Mouse (Mus musculus) limb, embryonic 13.5 days (tissue): ENCODE measurements around the gene 1700020L24Rik. TPM values are rescaled to one million over a fixed set of nuclear protein-coding genes. Genes with fewer than 3 reads are reported as not detected.

Experiments
- polyA plus RNA-seq: library from polyadenylated mRNA; unstranded; fragments of >200 nt; fragmentation: Nextera tagmentation; extraction: Ambion mirVana; gene quantifications from 2 replicates; pipeline ENCODE4 v1.2.1, GENCODE M21; 2015

The 1700020L24Rik gene
- polyA plus RNA-seq, 1 experiment from 2014 or later: 0.56 TPM

Other genes starting within 250 kb of the 1700020L24Rik start
- gene Slfn3, start 246.3 kb upstream of the 1700020L24Rik start, polyA plus RNA-seq: 0.65 and 0.68 TPM in 2 replicates
- gene Slfn14, start 151.0 kb upstream of the 1700020L24Rik start, polyA plus RNA-seq: 0.15 and 0.29 TPM in 2 replicates
- 51.6 and 57.8 TPM in 2 replicates for gene Ap2b1, start 138.7 kb upstream of the 1700020L24Rik start, polyA plus RNA-seq
- gene Pex12, start 135.1 kb upstream of the 1700020L24Rik start, polyA plus RNA-seq: 16.0 and 16.2 TPM in 2 replicates
- 3.7 and 4.1 TPM in 2 replicates for gene Rasl10b, start 28.5 kb upstream of the 1700020L24Rik start, polyA plus RNA-seq
- gene Gas2l2, start 8.2 kb upstream of the 1700020L24Rik start, polyA plus RNA-seq: not detected in 2 replicates
- 3.0 and 4.5 TPM in 2 replicates for gene Mmp28, start 25.4 kb downstream of the 1700020L24Rik start, polyA plus RNA-seq
- gene Taf15, start 35.4 kb downstream of the 1700020L24Rik start, polyA plus RNA-seq: 16.9 and 19.3 TPM in 2 replicates
- gene Heatr9, start 84.5 kb downstream of the 1700020L24Rik start, polyA plus RNA-seq: not detected in 2 replicates
- gene Ccl5, start 92.8 kb downstream of the 1700020L24Rik start, polyA plus RNA-seq: 0.66 and 1.2 TPM in 2 replicates
- gene Ccl9, start 141.0 kb downstream of the 1700020L24Rik start, polyA plus RNA-seq: 2.3 and 2.9 TPM in 2 replicates
- gene Ccl6, start 155.4 kb downstream of the 1700020L24Rik start, polyA plus RNA-seq: 1.3 and 2.0 TPM in 2 replicates
- gene Rpl9-ps1, start 207.9 kb downstream of the 1700020L24Rik start, polyA plus RNA-seq: not detected in 2 replicates
- gene Ccl3, start 211.7 kb downstream of the 1700020L24Rik start, polyA plus RNA-seq: 1.6 TPM in 2 replicates
- 0.41 and 1.0 TPM in 2 replicates for gene Ccl4, start 224.9 kb downstream of the 1700020L24Rik start, polyA plus RNA-seq